Mouse (Mus musculus) urinary bladder, postnatal 14 days (tissue): ENCODE results near the gene Thnsl2.

Source experiments
- DNase-seq: peaks from one replicate; pipeline ENCODE4 v3.0.0; 2021; ENCODE audit warnings: low spot score

Thnsl2 gene

DNA sequence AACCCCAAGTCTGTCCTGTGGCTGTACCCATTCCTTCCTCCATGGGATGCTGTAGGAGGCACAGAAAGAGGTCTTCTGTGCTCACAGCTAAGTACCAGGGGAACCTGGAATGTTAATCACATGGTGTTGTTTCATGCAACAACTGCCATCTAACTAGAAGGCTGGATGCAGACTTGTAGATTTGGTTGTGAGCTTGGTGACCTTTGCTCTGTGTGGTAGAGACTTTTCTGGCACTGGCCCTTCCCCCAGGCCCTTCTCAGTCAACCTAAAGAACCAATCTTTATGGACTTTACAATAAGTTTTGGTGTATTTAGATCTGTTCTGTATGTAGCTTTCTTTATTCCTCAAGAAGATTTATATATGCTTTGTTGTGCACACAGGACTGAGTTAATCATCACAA is 13.2 kb downstream of the Thnsl2 start:
- no peak for DNase-seq

DNA sequence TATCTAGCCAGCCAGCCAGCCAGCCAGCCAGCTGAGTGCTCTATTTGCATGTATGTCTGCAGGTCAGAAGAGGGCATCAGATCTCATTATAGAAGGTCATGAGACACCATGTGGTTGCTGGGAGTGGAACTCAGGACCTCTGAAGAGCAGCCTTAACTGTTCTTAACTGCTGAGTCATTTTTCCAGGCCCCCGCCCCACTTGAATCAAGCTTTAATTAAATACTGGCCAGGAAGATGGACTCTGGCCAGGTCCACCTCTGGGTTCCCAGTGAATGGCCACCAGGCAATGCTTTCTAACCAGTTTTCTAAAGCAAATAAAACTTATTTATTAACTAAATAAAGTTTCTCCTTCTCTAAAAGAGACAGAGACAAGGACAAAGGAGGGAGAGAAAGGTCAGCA is 14.0 kb downstream of the Thnsl2 start:
- DNase-seq, result no peak

DNA sequence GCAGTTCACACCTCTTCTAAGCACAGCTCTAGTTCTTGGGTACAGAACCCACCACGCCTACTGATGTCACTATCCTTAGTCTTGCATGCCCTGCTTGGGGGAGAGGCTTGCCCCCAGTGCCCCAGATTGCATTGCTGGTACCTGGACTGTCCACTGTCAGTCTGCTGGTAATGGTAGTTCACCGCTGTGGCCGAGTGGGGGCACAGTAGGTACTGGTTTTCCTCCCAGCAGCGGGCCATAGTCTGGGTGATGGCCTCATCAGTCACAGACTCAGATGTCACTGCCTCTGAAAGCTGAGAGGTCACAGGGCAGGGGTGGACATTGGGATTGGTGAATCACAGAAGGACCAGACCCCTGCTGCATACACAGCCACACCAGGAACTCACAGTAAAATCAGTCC is 15.2 kb downstream of the Thnsl2 start:
- DNase-seq, result no peak

GRCm38 (mm10) chr6:71126290-71126689 is 17.9 kb downstream of the Thnsl2 start:
- DNase-seq, result no peak

- peak; percentile 75 for DNase-seq
Measured at GRCm38 (mm10) chr6:71125043-71125893, 19.0 kb downstream of the Thnsl2 start.

GRCm38 (mm10) chr6:71119577-71120254 is 24.5 kb downstream of the Thnsl2 start:
- DNase-seq, result no peak

DNA sequence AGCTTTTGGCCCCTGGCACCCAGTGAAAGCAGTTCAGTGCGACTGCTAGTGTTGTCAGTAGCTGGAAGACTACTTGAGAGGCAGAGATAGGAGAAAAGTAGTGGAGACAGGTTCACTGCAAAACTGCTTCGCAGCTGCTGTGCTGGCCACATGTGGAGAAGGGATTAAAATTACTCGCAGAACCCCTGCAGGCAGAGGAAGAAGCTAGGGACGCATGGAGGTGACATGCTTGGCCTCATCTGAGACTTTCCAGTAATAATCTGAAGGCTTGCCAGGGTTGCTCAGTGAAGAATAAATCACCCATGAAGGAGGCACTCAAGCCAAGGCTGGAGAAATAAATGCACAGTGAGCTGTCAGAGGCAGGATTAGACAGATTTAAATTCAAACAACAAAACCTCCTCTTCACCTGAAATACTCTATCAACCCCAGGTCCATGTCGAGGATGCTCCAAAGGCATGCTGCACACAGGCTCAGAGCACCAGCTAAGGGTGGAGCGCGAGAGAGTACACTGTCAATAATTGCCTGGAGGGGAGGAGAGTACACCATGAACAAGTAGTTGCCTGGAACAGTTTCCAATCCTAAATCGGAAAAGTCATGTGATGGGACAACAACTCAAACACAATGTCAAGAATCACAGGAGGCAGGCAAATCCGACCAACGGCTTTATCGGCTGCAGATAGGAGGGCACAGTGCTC is 32.7 kb downstream of the Thnsl2 start:
- no peak for DNase-seq

DNA sequence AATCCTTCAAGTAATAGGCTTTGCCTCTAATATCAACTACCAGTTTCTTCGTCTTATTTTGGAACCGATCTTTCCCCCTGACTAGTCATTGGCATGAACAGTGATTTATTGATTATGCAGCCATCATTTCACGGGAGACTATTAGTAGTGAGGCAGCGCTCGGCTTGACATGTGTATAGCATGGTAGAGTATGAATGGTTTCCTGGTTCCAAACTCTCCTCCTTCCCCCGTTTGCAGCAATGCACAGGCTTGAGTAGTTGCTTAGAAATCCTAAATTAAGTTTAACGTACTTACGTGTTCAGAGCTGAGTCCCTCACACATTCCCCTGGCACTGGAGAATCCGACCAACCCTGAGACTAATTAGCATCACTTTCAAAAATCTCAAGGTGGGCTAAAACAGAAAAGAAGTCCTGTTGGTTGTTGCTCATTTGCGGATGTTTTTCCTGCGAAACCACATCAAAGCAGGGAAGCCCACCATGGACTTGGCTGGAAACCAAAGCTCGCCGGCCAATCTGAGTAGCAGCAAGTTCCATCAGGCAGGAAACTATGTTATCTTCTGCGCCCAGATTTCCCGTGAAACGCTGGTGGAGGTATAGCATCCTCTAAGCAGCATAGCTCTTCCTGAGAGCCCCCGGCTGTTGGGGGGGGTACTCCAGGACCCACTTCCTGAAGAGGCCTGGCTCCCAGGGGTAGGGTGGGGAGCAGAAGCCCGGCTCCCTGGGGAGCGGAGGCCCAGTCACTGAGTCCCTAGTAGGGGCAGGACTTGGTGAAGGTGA is 37.9 kb downstream of the Thnsl2 start:
- no peak for DNase-seq

DNA sequence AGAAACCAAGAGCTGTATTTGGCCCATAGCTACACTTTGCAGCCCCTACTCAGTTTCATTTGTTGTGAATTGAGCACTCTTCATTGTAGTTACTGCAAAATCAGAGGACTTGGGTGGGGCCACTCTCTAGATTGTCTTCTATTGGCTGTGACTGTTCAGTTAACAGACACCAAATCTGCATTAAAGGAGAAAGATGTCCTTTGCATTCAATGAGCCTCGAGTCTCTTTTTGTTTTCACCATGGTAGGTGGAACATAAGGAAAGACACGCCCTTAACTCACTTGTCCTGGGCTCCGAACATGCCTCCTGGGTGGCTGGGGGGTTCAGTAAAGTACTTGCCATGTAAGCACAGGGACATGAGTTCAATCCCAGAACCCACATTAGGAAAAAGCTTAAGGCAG is 48.1 kb downstream of the Thnsl2 start:
- no peak for DNase-seq

GRCm38 (mm10) chr6:71094693-71095092 is 49.5 kb downstream of the Thnsl2 start:
- no peak for DNase-seq

- DNase-seq, result no peak
Measured at GRCm38 (mm10) chr6:71093686-71094085, 50.6 kb downstream of the Thnsl2 start.

GRCm38 (mm10) chr6:71090475-71090874 is 53.8 kb downstream of the Thnsl2 start:
- DNase-seq, result no peak

DNA sequence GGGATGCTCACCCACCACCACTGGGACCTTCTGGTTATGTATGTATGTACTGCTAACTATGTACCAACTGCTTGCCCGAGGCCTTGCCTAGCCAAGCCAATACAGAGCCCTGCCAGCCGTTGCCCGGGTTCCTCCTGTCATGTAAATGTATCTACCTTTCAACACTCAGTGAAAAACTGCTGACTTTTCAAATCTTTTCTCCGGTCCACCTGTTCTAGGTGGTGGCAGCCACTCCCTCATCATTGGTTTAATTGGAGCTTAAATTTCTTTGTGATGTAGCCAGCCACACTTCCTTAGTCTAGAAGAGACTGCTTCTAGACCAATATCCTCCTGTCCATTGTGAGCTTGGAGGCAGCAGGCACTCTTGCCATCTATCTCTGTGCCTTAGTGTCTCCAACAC is 54.5 kb downstream of the Thnsl2 start:
- DNase-seq, result no peak

DNA sequence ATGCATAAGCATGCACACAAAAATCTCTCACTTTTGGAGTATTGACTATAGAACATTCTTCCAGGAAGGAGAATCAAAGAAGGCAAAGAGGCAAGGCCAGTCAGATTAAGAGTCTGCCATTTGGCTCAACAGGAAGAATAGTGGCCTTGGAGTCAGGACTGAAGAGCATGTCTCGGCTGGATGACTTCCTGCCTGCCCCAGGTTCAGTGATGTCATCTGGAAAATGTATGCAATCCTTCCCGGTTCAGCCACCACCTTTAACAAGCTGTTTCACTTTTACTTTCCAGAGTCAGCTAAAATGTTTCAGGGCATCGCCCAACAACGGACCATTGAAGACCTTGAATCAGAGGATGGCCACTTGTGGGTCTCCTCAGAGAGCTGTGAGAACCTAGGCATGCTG is 55.2 kb downstream of the Thnsl2 start:
- no peak for DNase-seq

DNA sequence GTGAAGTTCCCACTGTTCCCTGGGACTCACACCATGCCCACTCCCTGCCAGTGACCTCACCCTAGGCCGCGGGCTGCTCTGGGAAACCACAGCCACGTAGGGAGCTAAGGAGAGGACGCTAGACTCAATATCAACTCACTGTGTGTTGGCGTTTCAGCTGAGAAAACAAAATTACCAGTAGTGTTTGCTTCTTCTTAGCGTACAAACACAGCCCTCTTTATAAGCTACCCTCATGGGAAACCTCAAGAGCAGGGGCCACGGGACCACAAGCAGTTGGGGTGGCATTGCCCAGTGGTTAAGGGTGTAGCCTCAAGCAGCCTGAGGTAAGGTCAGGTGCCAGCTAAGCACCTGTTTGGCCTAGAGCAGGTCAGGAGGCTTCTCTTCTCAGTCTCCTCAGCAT is 60.8 kb downstream of the Thnsl2 start:
- DNase-seq, result no peak

- no peak for DNase-seq
Measured at GRCm38 (mm10) chr6:71082084-71082483, 62.2 kb downstream of the Thnsl2 start.

DNA sequence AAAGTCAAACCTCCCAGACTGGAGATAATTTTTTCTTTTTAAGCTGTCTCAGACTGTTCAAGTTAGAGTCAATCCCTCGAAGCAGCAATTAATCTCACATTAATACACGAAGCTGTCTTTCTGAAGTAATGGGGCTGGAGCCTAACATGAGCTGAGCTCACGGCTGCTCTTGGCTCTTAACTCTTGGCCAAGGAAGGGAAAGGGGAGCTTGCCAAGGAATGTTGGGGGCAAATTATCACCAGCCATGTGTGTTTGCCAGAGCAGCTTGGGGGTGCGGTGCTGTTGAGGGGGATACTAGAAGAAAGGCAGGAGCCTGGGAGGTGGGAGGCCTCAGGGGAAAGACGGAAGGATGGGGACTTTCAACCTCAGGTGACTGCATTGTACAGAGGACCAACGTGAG is 63.0 kb downstream of the Thnsl2 start:
- no peak for DNase-seq
